Mouse (Mus musculus) hindbrain, embryonic 10.5 days (tissue): ENCODE results near the gene Sox2. TPM values are rescaled to one million over a fixed set of nuclear protein-coding genes. Genes with fewer than 3 reads are reported as not detected.

ENCODE experiments used
- microRNA counts: library from miRNA; unstranded; fragments of <30 nt; microRNA quantifications from one replicate; lab custom pipeline; 2017
- polyA plus RNA-seq: library from polyadenylated mRNA; unstranded; fragments of >200 nt; fragmentation: Nextera tagmentation; extraction: Ambion mirVana; gene quantifications from 2 replicates; pipeline ENCODE4 v1.2.1, GENCODE M21; 2016

Sox2 gene
- polyA plus RNA-seq, 1 experiment from 2014 or later: 24.2 TPM

MicroRNAs encoded within 50 kb of the gene (microRNA counts, 519-probe panel; counts per million panel counts)
- 1,255 counts per million, percentile 77 among the panel's probes with 10 or more counts for microRNA mmu-miR-1897-3p (lab: Ali Mortazavi, UCI)
